Mouse (Mus musculus) erythroblast, embryonic 14.5 days (primary cell): Measurements from ENCODE around the gene Hipk2.

Experiments
- GATA1 ChIP-seq: IDR thresholded peaks from 2 replicates; pipeline ENCODE4 v1.6.1; 2012; ENCODE audit warnings: low read length, inconsistent platforms, mixed read lengths
- TAL1 ChIP-seq: IDR thresholded peaks from 3 replicates; pipeline ENCODE4 v1.6.1; 2012; ENCODE audit warnings: low read length, inconsistent platforms, mixed read lengths

DNA sequence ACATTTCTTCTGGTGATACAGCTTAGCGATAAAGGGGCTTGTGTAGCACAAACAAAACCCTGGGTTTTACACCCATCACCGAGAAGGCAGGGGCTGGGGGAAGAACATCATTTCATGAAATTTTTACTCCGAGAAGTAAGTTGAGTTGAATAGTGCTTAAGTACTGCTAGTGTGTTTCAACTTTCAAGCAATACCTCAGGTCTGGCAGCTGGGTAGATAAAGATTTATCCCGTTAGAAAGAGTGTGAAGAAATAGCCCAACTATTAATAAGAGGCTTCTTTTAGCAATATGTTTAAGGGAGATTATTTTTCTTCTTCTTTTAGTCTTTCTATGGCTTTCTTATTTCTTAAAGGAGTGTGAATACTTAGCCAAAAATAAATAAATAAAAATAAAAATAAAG is 47.5 kb upstream of the Hipk2 start:
- no peak for TF ChIP-seq TAL1
- no peak; the same call in 1 of the 2 replicates for TF ChIP-seq GATA1
